Mouse (Mus musculus): ENCODE measurements at regions not wholly inside any gene's neighbourhood (a gene's known extent, or its start where the extent isn't known, plus 50 kb on each side); places are given as distances from the start of the nearest gene placed in this dataset.

DNA sequence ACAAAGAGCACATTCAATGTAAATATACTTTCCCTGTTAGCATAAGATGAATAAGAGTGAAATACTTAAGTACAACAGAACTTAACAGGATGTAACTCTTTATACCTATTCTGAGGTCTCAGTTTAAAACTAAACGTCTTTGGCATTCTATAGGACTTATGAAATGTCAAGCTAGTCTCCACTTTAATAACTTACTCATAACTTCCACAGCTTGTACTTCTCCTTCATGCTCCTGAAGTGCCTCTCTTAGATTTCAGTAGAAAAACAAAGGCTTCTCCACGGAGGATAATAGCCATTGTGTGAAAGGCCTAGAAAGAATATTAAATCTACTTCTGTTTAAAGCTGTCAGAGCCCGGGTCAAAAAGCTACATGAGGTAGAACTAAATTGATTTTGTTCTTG lies 117.9 kb upstream of the Kynu start:
- DNase-seq (ENCODE audit: low spot score in 2 of 2), result no peak

GRCm38 (mm10) chr2:43455158-43455873 lies 99.8 kb upstream of the Kynu start:
- peak; percentile 25 to 54 for DNase-seq (ENCODE audit: low spot score in 2 of 2)

GRCm38 (mm10) chr2:43469161-43469560 lies 86.0 kb upstream of the Kynu start:
- DNase-seq (ENCODE audit: low spot score in 2 of 2), result no peak

- no peak for DNase-seq (ENCODE audit: low spot score in 2 of 2)
These were observed 85.2 kb upstream of the Kynu start for GRCm38 (mm10) chr2:43469893-43470292.

GRCm38 (mm10) chr2:43478494-43478893 lies 76.6 kb upstream of the Kynu start:
- DNase-seq (ENCODE audit: low spot score in 2 of 2), result no peak

GRCm38 (mm10) chr2:43479871-43480270 lies 75.3 kb upstream of the Kynu start:
- no peak for DNase-seq (ENCODE audit: low spot score in 2 of 2)

Data from frontal cortex, postnatal 36 days (tissue).